Mouse (Mus musculus): ENCODE data around the gene Cbl.

GRCm38 (mm10) chr9:44178811-44179210 is 55.0 kb downstream of the Cbl start:
- TF ChIP-seq CTCF (IDR thresholded peaks at IDR 0.05; ENCODE audit: borderline replicate concordance, extremely low read depth, insufficient read depth, insufficient read length) (no peak), POLR2A (IDR thresholded peaks at IDR 0.05; ENCODE audit: borderline replicate concordance, extremely low read depth, insufficient read depth, insufficient read length, poor library complexity, severe bottlenecking) (no peak)
